In the genomic region with DNA sequence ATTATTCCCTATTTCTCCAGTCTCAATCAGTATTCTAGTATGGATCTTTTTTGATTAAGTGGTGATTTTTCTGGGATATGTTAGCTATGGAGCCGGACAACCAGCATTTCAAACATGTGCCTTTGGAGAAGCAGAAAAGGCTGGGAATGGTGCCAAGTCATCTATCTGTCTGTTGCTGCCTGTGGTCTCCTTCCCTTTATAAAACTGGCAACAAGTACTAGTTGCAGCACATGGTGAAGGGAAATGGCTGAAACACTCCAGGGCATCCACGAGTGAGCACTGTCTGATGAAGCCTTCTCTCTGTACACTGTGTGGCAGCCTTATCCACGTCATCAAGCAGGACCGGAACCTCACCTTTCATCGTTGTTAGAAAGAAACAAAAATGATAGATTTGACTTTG, we compare ENCODE assay signal across 19 mouse cellular contexts. TPM values are rescaled to one million over a fixed set of nuclear protein-coding genes. Genes with fewer than 3 reads are reported as not detected.
A peak's percentile ranks its signal among the peaks of the same experiment; 100 is the strongest.
DNase-seq lines count a peak whose midpoint lies in the region; ATAC-seq and TF ChIP-seq lines count a peak whose summit lies in the region.
"Had no signal": no experiment of that assay in that cellular context is flagged by ENCODE, and none has a peak within 500 bp of the region (broad histone marks: within the 10 kb centered on the region; RNA-seq: fewer than 3 reads in every experiment).

No protein-coding gene starts in this region.

- H3K36me3 ChIP-seq in hindbrain, postnatal 0 days (ENCODE audit: insufficient read depth, low read length) = no peaks in the 10 kb centered on the region
- H3K36me3 ChIP-seq in hindbrain, embryonic 16.5 days (ENCODE audit: control insufficient read depth, insufficient read depth, low read length) = no peaks in the 10 kb centered on the region
- H3K36me3 ChIP-seq: hindbrain, embryonic 12.5 days; limb, embryonic 13.5 days; neural tube, embryonic 13.5 days had no signal

- H3K9ac ChIP-seq in hindbrain, postnatal 0 days (replicated peaks; ENCODE audit: low read length) = no peak overlapping the region
- H3K9ac ChIP-seq in hindbrain, embryonic 16.5 days (ENCODE audit: low read depth, low read length) = no peak overlapping the region
- H3K9ac ChIP-seq: hindbrain, embryonic 12.5 days; limb, embryonic 13.5 days; neural tube, embryonic 13.5 days had no signal

- H3K9me3 ChIP-seq in hindbrain, postnatal 0 days (ENCODE audit: low read length) = no peaks in the 10 kb centered on the region
- H3K9me3 ChIP-seq in hindbrain, embryonic 16.5 days (ENCODE audit: control insufficient read depth, low read length) = no peaks in the 10 kb centered on the region
- H3K9me3 ChIP-seq: hindbrain, embryonic 12.5 days; limb, embryonic 13.5 days; neural tube, embryonic 13.5 days had no signal

- H3K27me3 ChIP-seq in hindbrain, postnatal 0 days (ENCODE audit: insufficient read depth, low read length) = no peaks in the 10 kb centered on the region
- H3K27me3 ChIP-seq in hindbrain, embryonic 16.5 days (replicated peaks; ENCODE audit: control insufficient read depth, insufficient read depth, low read length) = 0 out of 2 replicates have a peak, but pooled peaks cover 2% of the 10 kb centered on the region
- H3K27me3 ChIP-seq: CH12.LX; hindbrain, embryonic 12.5 days; limb, embryonic 13.5 days; Patski had no signal

- H3K4me1 ChIP-seq in hindbrain, postnatal 0 days (ENCODE audit: insufficient read depth, low read length) = no peaks in the 10 kb centered on the region
- H3K4me1 ChIP-seq in hindbrain, embryonic 16.5 days (ENCODE audit: control insufficient read depth, insufficient read depth, low read depth, low read length) = no peaks in the 10 kb centered on the region
- no peaks in the 10 kb centered on the region for H3K4me1 ChIP-seq in lung, adult 2 months (ENCODE audit: control insufficient read depth, insufficient read depth, low read length)
- H3K4me1 ChIP-seq: hindbrain, embryonic 12.5 days; limb, embryonic 13.5 days; neural tube, embryonic 13.5 days had no signal

- ATAC-seq in hindbrain, postnatal 0 days = no peak
- ATAC-seq in hindbrain, embryonic 16.5 days = no peak; the same call in 1 of the 2 replicates
- no peak for ATAC-seq in megakaryocyte-erythroid progenitor cell, adult 5-6 weeks (replicated peaks; ENCODE audit: low FRiP score, low TSS enrichment, poor library complexity, severe bottlenecking)
- ATAC-seq: intestine, embryonic 16.5 days; Patski had no signal

- H3K27ac ChIP-seq in hindbrain, postnatal 0 days = no peak overlapping the region
- no peak overlapping the region for H3K27ac ChIP-seq in hindbrain, embryonic 16.5 days (ENCODE audit: low read depth, low read length)
- H3K27ac ChIP-seq: hindbrain, embryonic 12.5 days; limb, embryonic 13.5 days; macrophage; neural tube, embryonic 13.5 days had no signal

- peak; percentile 48 for DNase-seq in hindbrain, postnatal 0 days (ENCODE audit: low spot score)
- DNase-seq in lung, postnatal 10 days = peak; percentile 7
- no peak for DNase-seq in lung, adult 2 months
- DNase-seq in Muller cell, postnatal 12 days (ENCODE audit: inconsistent ontology term) = peak; percentile 31
- DNase-seq in cerebellum, adult 9-11 months = peak; percentile 63
- DNase-seq: heart, adult 18-20 months; kidney, postnatal 14 days; thymus, adult 2 months had no signal

- TF ChIP-seq POLR2A in lung, adult 2 months (IDR thresholded peaks at IDR 0.05; ENCODE audit: borderline replicate concordance, extremely low read depth, low read depth, low read length) = no peak

- TF ChIP-seq CTCF in hindbrain, postnatal 0 days (IDR thresholded peaks at IDR 0.05; ENCODE audit: low read depth) = no peak
- TF ChIP-seq CTCF in lung, adult 2 months (IDR thresholded peaks at IDR 0.05; ENCODE audit: insufficient read depth, low read length) = no peak

- H3K4me2 ChIP-seq in hindbrain, postnatal 0 days (ENCODE audit: low read depth, low read length) = no peak overlapping the region
- H3K4me2 ChIP-seq in hindbrain, embryonic 16.5 days (ENCODE audit: low read length) = no peak overlapping the region
- H3K4me2 ChIP-seq: hindbrain, embryonic 12.5 days; limb, embryonic 13.5 days; neural tube, embryonic 13.5 days had no signal

- no peak overlapping the region for H3K4me3 ChIP-seq in hindbrain, postnatal 0 days (ENCODE audit: low read length)
- H3K4me3 ChIP-seq in hindbrain, embryonic 16.5 days (ENCODE audit: low read length) = no peak overlapping the region
- no peak overlapping the region for H3K4me3 ChIP-seq in lung, adult 2 months (replicated peaks; ENCODE audit: extremely low read depth, low read depth, low read length)
- H3K4me3 ChIP-seq: hindbrain, embryonic 12.5 days; limb, embryonic 13.5 days; neural tube, embryonic 13.5 days had no signal

- 53% methylated on average over 5 of the region's 5 CpGs for WGBS in hindbrain, postnatal 0 days
- 60% methylated on average over 5 of the region's 5 CpGs for WGBS in hindbrain, embryonic 16.5 days
- WGBS in lung, adult 2 months = 58% methylated on average over 5 of the region's 5 CpGs

RNA-seq across cellular contexts. Expression of gene Cnr1, which starts 8.7 kb away (rescaled TPM):
- total RNA-seq in hindbrain, postnatal 0 days (2014; rRNA removed) = 112 and 121 TPM in 2 replicates
- polyA plus RNA-seq in hindbrain, postnatal 0 days (2015; fragmentation: Nextera tagmentation; extraction: Ambion mirVana) = 34.9 and 35.3 TPM in 2 replicates
- polyA plus RNA-seq in hindbrain, embryonic 16.5 days (2015; fragmentation: Nextera tagmentation; extraction: Ambion mirVana) = 52.0 and 57.0 TPM in 2 replicates
- polyA plus RNA-seq in lung, adult 2 months (2012; rRNA removed) = 0.89 and 0.97 TPM in 2 replicates
- not detected in 2 replicates for total RNA-seq in megakaryocyte-erythroid progenitor cell, adult 5-6 weeks (2014; fragmentation: Nextera tagmentation)
- total RNA-seq in megakaryocyte-erythroid progenitor cell, adult 5-6 weeks (2017) = 0.19 TPM in 1 of 2 replicates, not detected in the other
- total RNA-seq: CH12.LX; common myeloid progenitor, adult 5-6 weeks; monocyte, adult 5-6 weeks had no signal
- polyA plus RNA-seq: Patski had no signal

Comparison
In these comparisons a context has a peak if more than half of its experiments do, and no peak if none do; other contexts are left out.
1. RNA of gene Cnr1, which starts 8.7 kb away (polyA plus RNA-seq): 52.0 to 57.0 TPM in hindbrain, embryonic 16.5 days and 34.9 to 35.3 TPM in hindbrain, postnatal 0 days; 0.89 to 0.97 TPM in lung, adult 2 months; every median in the first group is over 10 times any median in the second.